Mouse (Mus musculus): ENCODE measurements around the gene Ces1e.
"Not testable (repeated sequence)": the region's sequence is repeated elsewhere in the genome, so short reads cannot be mapped to it uniquely, and the experiment has no call there.

Gene Ces1e

GRCm38 (mm10) chr8:93229446-93229845 is at the start of gene Ces1e:
TSS of gene Ces1e (minus strand) at chr8:93229619.
- no peak for DNase-seq (ENCODE audit: low spot score)

DNA sequence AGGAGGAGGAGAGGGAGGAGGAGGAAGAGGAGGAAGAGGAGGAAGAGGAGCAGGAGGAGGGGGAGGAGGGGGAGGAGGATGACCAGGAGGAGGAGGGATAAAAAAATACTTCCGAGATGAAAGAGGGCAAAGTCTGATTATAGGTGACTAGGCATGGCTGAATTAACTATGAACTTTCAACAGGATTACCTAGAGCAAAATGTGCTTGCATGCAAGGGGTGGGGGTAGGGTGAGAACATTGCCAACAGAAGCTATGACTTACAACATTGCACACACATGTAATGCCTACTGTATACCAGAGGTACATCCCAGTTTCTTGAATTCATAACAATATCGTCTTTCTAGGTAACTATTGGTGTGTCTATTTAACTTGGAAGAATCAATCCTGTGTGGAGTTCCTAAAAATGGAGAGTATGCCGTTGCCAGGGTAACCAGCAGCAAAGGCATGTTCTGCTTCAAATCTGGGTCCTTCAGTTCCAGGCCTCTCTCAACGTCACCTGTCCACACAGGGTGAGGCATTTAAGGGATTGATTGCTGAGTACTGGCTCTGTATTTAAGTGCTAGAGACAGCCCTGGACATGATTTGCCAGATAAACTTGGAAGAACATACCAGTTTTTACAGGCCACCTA is 48.9 kb upstream of the Ces1e start:
- no peak for DNase-seq (ENCODE audit: low spot score)

- no peak for DNase-seq (ENCODE audit: low spot score)
Observed at GRCm38 (mm10) chr8:93274609-93275008, 45.2 kb upstream of the Ces1e start.

DNA sequence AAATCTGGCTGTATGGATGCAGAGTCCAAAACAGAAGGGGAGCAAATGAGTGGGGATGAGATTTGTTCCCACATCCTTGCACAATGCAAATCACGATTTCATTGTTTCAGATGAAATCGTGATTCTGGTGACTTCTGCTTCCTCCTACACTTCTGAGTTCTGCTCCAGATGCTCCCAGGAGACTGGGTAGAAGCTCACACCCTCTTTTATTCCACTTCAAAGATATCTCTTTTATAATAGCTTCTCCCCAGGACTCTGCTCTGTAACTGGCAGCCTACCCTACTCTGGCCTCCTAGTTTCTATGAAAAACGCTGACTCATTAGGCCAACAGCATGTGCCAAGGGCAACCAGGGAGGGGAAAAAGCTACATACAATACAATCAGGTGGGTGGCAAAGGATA is 43.9 kb upstream of the Ces1e start:
- DNase-seq (ENCODE audit: low spot score) = no peak

DNA sequence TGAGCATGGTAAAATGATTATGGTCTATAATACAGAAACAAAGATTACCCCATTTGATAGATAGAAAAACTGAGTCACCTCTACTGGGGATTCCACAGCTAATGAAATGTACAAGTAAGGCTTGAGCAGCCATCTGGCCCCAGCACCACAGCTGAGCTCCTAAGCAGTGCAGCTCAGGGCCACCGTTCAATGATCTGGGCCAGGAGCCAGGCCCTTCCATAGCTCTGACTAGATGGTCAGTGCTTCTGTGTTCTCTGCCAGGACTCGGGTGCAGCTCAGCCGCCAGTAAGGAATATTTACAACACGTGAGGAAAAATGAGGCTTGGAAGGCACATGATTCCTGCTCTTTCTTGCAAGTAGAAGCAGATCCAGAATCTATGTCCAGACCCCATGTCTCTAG is 43.3 kb upstream of the Ces1e start:
- DNase-seq (ENCODE audit: low spot score) = no peak

- DNase-seq (ENCODE audit: low spot score) = no peak
Observed at GRCm38 (mm10) chr8:93261436-93261835, 32.0 kb upstream of the Ces1e start.

GRCm38 (mm10) chr8:93252400-93252925 is 23.0 kb upstream of the Ces1e start:
- no peak for DNase-seq (ENCODE audit: low spot score)

DNA sequence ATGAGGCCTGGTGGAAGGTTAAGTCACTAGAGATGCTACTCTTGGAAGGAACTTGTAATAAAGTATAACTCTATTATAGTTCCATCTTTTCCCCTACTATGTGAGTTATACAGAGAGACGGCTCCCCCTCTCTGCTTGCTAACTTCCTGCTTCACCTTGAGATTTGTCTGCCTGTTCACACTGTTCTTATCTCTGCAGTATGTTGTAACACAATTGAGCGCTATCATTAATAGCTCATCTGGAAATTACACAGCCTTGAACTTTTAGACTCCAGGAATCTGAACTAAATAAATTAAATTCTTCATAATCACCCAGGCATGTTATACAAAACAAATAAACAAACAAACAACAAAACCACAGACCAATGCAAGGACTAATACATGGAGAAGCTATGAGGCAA is 16.6 kb upstream of the Ces1e start:
- DNase-seq (ENCODE audit: low spot score) = no peak

GRCm38 (mm10) chr8:93239884-93240283 is 10.5 kb upstream of the Ces1e start:
- DNase-seq (ENCODE audit: low spot score) = no peak

DNA sequence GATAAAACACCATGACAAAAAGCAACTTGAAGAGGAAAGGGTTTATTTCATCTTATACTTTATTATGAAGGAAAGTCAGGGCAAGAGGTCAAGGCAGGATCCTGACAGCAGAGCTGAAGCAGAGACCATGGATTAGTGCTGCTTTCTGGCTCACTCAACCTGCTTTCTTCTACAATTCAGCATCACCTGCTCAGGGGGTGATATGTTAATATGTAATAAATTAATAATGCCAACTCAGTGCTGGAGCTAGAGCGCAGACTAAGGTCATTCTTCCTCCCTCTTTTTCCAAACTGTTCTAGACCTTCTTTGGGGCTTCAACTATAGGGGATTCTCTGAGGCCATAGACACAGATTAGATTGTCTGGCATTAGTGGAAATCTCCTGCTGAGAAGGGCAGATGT is 6.3 kb upstream of the Ces1e start:
- DNase-seq (ENCODE audit: low spot score) = no peak

DNA sequence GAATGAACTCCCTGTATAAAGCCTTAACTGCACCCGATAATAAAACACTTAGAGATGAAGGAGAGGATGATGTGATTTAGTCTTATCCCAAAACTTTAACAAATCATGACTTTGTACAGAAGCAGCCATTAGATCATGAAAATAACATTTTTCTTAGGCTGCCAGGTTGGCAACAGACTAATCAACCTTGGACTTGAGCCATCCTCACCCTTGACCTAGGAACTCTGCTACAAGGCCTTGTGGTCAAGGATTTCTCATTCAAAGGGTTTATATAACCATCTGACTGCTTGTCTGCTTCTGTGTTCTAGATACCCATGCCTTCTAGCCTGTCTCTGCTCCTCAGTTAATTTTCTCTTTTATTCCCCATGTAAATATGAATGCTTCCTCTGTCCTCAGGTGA is 5.3 kb upstream of the Ces1e start:
- DNase-seq (ENCODE audit: low spot score) = no peak

- no peak for DNase-seq (ENCODE audit: low spot score)
Observed at GRCm38 (mm10) chr8:93234068-93234467, 4.6 kb upstream of the Ces1e start.

- no peak for DNase-seq (ENCODE audit: low spot score)
Observed at GRCm38 (mm10) chr8:93228673-93229370, 597 bp downstream of the Ces1e start.

DNA sequence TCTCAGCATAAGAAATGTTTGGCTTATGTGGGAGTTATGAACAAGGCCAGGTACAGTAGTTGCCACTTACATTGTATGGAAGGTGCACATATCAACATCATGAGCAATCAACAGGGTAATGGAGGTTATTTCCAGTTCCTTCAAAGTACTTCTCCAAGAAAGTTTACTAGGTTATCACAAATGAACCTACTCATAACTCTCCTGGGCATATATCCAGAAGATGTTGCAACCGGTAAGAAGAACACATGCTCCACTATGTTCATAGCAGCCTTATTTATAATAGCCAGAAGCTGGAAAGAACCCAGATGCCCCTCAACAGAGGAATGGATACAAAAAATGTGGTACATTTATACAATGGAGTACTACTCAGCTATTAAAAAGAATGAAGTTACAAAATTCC is 2.9 kb downstream of the Ces1e start:
- DNase-seq (ENCODE audit: low spot score) = not testable (repeated sequence)

DNA sequence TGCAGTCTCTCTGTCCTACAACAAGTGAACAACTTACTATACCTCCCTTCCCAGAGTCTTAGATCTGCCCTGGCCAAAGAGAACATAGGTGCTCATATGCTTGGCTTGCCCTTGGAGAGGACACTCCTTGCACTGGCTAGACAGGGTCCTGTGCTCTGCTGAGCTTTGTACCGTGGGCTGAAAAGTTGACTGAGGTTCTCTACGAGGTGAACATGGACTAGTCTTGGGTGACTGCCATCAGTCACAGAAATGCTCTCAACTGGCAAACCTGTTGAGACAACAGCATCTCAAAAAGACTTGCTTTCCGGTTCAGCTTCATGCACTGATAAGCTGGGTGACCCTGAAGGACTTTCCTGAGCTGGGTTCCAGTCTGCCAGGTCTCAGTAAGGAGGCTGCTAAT is 7.5 kb downstream of the Ces1e start:
- no peak for DNase-seq (ENCODE audit: low spot score)

GRCm38 (mm10) chr8:93217867-93218266 is 11.6 kb downstream of the Ces1e start:
- DNase-seq (ENCODE audit: low spot score) = no peak

- DNase-seq (ENCODE audit: low spot score) = no peak
Observed at GRCm38 (mm10) chr8:93217375-93217774, 12.0 kb downstream of the Ces1e start.

- no peak for DNase-seq (ENCODE audit: low spot score)
Observed at GRCm38 (mm10) chr8:93211091-93211490, 18.3 kb downstream of the Ces1e start.

- not testable (repeated sequence) for DNase-seq (ENCODE audit: low spot score)
Observed at GRCm38 (mm10) chr8:93199146-93199545, 30.3 kb downstream of the Ces1e start.

DNA sequence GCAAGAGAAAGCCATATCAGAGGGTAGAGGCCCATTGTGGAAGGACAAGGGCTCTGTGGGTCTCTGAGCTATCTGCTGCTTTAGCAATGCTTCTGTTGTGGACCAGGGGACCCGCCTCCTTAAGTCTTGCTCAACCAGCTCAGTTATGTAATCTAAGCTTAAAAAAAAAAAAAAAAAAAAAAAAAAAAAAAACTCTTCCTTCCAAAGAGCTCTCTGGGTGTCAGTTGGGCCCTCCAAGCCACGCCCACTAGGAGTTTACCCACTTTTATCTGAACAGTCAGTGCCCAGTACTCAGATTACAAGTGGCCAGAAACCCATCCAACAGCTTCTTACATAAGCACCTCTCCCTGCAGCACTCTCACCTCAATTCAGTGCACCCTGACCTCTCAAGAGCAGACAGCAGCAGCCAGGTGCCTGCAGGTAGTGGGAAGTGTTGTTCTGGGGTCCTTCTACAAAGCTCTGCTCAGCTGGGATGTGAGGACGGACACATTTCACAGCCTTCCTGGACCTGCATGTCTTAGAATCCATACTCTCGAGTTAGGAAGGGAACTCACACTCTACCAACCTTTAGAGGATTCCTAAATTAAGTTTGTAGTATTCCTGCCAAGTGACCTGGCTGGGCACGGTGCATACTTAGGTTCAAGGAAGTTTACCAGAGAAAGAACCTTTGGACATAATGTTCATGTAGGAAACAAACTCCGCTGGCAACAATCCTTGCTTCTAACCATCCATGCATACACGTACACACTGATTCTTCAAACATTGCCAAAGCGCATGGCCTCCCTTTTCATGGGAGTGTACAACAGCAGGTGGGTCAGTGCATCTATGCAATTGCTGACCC is 31.5 kb downstream of the Ces1e start, which contains the start of gene Ces1d:
TSS of gene Ces1d (minus strand) at position 154 of the 841 bp plus-strand sequence.
- no peak for DNase-seq (ENCODE audit: low spot score)

DNA sequence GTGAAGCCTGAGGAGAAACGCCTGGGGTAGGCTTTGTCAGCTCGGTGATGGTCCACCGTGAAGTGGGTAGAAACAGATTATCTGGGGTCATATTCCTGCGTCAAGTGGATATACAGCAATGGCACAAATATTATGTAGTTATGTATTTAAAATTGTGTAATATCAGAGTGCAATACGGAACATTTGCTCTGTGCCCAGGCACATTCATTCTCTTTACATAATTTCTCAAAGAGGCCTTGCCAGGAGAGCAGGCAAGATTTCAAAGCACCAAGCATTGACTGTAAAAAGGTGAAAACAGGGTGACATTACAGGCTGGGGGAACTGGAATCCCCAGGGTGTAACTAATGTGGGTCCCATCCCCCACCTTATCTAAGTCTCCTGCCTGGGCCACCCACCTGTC is 33.0 kb downstream of the Ces1e start:
- no peak for DNase-seq (ENCODE audit: low spot score)

DNA sequence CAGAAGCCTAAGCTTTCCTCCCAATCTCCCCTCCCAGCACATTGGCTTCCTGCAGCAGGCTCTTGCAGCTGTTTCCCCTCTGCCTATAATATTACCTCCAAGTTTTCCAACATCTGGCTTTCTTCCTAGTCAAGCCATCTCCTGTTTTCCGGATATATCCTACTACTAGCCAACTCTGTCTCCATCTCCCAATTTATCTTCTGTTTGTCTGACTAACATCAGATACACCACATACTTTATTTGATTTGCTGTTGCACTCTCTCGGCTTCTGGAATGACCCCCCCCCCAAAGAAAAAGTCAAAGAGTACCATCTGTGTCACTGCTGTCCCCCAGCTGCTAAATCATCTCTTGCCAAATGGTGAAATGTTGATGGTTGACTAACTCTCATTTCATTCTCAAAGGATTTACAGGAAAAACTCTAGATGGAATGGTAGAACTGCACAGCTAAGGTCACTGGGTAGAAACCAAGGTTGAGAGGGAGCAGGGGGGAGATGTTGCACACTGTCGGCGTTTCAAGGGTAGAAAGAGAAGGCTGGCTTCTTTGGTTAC is 48.8 kb downstream of the Ces1e start:
- DNase-seq (ENCODE audit: low spot score) = no peak

Measured in MN1 (cell line).